Mouse (Mus musculus): Measurements from ENCODE around the gene Emx1.
A peak's percentile ranks its signal among the peaks of the same experiment; 100 is the strongest.

Gene Emx1

DNA sequence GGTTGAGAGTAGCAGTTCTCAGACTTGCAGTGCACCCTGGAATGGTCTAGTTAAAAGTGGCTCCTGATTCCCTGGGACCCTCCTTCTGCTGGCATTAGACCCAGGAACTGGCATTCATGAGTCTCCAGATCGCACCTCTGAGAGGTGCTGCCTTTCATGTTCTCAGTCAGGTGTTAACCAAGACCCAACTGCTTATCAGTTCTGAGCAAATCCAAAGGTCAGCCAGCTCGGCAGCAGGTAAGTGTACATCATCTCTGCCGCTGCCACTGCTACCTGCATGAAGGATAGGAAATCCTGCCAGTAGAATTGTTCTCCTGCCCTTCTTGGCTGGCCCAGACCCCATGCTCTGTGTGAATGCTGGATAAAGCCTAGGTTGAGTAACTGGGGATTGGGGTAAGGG is 43.5 kb downstream of the Emx1 start:
- no peak for DNase-seq (ENCODE audit: low read depth)

DNA sequence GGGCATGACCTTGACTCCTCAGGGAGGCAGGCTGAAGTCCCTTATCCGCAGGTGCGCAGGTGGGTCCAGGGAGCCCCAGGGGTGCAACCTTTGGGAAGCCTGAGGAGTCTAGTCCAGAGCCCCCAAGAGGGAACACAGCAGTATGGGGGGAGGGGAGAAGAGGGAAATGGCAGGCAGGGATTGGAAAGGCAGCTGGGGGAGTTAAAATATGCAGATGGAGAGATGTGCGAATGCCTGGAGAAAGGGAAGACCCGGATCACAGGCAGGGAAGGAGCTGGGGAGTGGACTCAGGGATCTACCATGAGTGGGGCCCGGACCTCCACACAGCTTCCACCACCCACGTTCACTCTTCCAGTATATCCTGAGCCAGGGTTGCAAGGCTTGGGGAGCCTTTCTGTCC is 44.2 kb downstream of the Emx1 start:
- no peak for DNase-seq (ENCODE audit: low read depth)

DNA sequence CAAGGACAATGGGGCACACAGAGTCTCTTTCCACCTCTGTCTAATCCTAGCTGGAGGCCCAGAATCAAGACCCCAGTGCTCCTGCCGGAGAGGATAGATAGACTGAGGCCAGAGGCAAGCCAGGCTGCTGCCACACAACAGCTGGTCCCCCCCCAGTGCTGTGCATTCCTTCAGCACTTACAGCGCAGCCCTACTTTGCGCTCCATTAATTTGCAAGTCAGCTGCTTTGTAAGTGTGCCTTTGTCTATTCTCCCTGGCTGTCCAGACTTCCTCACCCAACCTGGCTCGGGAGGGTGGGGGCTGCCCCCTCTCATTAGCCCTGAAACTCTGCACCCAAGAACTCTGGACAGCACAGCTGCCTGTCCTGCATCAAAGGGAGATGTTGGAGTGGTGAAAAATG is 44.8 kb downstream of the Emx1 start:
- DNase-seq (ENCODE audit: low read depth), result no peak

DNA sequence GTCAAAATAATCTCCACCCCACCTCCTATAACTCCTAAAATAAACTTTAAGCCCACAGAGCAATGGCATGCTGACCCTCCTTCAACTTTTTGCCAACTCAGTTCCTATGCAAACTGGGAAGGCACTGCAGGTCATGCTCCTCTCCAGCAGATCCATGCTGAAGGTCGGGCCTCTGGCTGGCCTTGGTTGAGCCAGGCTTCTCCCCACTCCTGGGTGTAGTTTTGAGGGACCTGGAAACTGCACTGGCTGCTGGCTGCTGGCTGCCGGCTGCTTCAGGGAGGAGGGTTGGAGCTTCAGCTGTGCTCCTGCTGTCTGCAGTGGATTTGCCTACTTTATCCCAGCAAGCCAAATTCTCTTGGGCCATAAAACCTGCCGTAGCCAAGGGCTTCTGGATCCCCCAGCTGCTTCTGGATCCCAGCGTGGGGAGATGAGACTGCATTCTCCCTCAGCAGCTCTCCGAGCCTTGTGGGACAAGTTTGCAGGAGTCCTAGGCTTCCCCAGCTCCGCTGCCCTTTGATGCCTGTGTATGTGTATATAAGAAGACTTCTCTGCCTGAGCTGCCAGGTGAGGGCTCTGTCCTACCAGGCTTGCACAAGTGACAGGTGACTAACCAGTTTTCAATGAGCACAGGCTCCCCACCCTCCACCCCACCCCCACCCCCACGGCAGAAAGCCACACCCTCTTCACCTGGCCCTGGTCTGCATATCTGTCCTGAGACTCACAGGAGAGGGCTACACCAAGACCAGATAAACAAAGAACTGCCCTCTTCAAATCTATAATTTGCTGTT is 45.8 kb downstream of the Emx1 start:
- no peak for DNase-seq (ENCODE audit: low read depth)

DNA sequence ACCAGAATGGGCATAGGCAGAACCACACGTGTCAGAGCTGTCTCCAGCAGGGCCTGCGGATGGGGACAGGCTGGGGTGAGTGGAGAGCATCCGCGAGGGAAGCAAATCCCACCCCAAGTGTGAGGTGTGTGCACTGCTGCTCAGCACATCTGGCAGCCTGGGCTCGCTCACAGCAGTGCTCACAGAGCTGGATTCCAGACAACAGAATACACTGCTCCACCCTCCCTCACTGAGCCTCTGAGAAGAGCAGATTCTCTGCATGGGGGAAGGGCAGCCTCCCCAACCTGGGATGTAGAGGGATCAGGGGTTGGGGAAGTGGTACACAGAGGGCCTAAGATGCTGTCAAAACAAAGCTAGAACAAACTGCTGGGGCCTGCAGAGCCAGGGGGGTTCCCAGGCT is 47.6 kb downstream of the Emx1 start:
- no peak for DNase-seq (ENCODE audit: low read depth)

DNA sequence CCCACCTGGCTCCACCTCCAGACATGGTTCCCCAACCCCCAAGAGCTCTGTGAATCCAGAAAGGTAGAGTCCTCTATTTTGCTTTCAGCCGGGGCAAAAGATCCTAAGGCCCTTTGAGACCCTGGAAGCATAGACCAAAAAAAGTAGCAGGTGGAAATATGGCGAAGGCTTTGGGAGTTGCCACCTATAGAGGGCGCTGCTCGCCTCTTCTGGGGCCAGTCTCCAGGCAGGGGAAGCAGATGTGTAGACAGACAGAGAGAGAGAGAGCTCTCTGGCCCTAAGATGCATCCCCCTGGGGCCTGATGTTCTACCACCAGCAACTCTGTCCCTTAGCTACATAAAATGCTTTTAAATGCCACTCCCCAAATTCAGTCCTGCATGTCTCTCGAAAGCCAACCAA is 49.8 kb downstream of the Emx1 start:
- DNase-seq (ENCODE audit: low read depth), result peak; percentile 18

DNA sequence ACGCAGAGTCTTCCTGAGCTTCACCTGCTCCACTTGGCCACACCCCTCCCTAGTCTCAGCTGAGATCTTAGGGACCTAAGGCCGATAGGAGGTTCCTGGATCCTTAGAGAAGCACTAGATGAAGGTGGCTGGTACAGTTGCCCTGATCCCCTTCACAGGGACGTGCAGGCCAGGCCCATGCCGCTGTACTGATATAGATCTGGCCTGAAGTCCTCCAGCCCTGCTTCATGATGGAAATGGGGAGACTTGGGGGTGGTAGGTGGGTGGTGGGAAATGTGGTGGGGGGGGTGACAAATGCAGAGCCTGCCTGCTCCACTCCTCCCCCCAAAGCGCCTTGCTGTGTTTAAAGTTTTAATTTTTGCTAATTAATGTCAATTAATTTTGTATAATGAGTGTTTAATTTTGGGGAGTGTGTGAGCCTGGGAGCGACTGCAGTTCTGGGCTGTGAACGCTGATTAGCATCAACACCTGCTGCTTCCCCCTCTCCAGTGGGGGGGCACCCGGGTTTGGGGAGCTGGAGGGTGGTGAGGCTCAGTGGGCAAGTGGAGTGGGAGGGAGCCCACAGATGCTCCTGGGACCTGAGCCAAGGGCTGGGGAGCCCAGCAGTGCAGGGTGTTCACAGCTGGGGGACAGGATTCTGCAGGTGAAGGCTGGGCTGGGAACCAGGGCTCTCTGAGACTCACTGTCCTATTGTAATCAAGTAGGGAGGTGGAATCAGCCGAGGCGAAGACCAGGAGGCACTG is 50.5 kb downstream of the Emx1 start:
- no peak for DNase-seq (ENCODE audit: low read depth)

DNA sequence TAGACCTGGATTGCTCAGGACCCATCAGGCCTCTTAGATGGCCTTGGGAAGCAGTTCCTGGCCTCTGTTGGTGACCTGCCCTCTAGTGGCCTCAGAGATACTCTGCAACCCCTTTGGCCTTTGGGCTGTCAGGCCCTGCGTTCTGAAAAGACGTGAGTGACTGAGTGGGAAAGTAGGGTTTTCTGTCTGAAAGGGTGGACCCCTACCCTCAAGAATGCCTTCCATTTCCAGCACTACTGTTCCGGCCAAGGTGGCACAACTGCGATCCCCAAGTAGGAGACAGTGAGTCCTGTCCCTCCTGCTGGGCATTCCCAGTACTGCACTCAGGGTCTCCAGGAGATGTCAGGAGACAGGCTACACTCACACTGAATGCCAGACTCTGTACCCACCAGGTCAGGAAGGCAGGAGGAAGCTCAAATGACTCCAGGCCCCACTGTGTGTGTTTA is 51.8 kb downstream of the Emx1 start:
- peak; percentile 53 for DNase-seq (ENCODE audit: low read depth)

DNA sequence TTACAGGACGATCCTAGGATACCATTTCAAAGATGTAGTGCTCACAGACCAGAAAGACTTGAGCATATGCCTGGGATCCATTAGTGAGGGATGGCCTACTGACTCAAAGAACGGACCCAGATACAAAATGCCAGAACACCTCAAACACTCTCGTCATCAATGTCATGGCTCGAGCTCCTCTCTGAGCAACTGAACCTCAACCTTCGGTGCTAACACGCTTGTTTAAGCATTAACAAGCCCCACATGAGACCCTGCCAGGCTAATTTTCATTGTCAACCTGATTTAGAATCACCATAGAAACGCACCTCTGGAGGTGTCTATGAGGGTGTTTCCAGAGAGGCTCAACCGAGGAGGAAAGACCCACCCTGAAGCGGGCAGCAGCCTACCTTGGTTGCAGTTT is 62.6 kb downstream of the Emx1 start:
- DNase-seq (ENCODE audit: low read depth), result no peak

DNA sequence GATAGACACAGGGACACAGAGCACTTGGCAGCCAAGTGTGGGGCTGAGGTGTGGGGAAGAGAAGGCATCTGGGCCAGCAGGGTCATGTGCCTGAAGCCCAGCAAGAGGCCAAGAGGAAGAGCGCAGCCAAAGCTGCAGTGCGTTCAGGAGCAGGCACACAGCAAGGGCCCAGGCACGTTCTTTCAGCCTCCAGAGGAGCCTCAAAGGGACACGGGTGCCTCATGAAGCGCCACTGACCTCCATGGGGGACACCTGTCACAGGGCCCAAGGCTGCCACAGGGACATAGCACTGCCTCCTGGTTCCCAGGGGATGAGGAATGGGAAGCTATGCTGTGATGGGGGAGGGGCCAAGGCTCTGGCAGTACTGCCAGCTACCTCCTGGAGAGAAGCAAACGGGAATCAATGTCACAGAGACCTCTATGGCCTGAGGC is 63.6 kb downstream of the Emx1 start:
- DNase-seq (ENCODE audit: low read depth), result no peak

DNA sequence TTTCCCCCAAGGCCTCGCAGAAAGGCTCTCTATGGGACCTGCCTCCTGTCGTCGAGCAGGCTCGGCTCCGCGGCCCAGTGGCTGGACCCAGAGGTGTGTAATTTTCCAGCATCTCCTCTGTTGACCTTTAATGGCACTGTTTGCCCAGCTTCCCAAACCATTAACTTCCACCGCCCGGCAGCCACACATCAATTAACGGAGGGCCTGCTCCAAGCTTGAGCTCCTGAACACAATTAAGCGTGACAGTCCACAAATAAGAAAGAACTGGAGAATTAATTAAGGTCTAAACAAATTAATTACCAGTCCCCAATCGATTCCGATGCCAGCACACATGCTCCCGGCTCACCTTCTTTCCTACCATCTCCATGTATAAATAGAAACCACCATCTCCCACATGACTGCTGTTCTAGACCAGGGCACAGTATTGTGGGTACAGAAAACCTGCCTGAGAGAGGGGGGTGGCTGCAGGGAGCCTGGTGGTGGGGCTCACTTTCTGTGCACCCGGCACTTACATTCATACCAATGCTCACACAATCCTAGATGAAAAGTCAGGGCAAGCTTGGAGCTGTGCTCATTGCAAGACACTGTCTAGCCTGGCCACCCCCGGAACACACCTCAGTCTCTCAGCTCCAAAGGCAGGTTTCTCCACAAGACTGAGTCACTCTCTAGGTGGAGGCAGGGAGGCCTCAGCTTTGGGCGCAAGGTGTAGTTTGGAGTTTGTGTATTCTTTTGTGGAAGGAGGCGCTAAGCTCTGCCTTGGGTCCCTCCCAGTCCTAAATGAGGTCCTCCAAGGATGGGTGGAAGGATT is 65.2 kb downstream of the Emx1 start:
- DNase-seq (ENCODE audit: low read depth), result no peak

DNA sequence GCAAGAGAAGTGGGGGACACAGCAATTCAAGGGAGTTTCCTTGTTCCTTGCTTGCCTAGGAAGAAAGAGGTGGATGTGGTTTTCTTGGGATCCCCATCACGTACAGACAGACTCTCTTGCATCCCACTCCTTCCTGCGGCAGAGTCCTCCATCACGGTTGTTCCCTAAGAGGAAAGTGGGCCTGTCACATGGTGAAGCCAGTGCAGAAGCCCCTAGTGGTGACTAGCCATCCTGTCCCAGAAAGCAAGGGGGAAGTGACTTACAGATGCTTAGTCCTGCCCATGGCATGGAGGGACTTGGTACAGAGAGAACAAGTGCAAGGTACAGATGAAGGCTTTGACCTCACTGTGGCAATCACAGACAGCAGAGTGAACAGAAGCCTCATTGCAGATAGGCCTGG is 66.0 kb downstream of the Emx1 start:
- DNase-seq (ENCODE audit: low read depth), result no peak

Measured in induced T-regulatory cell, adult 2 months (primary cell).